Mouse (Mus musculus): ENCODE results near the gene Rad51b. TPM values are rescaled to one million over a fixed set of nuclear protein-coding genes. Genes with fewer than 3 reads are reported as not detected.
A peak's percentile ranks its signal among the peaks of the same experiment; 100 is the strongest.

Gene Rad51b
- polyA plus RNA-seq, 1 experiment from 2014 or later: 7.8 TPM

DNA sequence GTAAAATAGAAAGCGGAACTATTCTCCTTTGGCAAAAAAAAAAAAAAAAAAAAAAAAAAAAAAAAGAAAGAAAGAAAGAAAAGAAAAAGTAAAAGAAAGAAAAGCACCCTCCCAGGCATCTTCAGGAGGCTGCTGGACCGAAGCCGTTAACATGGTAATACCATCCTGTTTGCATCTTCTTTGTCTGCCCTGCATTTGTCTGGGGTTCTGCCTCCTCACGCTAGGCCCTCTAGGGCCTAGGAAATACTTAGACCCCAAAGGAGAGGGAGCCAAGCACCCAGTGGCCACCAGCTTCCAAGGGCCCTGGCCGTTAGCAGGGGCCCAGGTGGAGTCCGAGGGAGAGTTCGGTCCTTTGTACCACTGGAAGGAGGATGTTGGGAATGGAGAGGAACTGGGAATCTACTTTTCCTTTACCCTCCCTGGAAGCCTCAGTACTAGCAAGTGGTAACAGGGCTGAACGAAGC is 510.9 kb downstream of the Rad51b start:
- no peaks in the 10 kb centered on the region for H3K27me3 ChIP-seq (ENCODE audit: control insufficient read depth, insufficient read depth, low read length)
- no peak for ATAC-seq (ENCODE audit: insufficient read depth, low FRiP score)
- H3K4me3 ChIP-seq (replicated peaks; ENCODE audit: low read length): no peak overlapping the region
- WGBS: 93% methylated on average over 8 of the region's 8 CpGs
- no peak overlapping the region for H3K27ac ChIP-seq (ENCODE audit: low read length)
- H3K4me2 ChIP-seq (ENCODE audit: low read depth, low read length): no peak overlapping the region
- no peak overlapping the region for H3K9ac ChIP-seq (ENCODE audit: low read length)
- no peaks in the 10 kb centered on the region for H3K36me3 ChIP-seq (ENCODE audit: control insufficient read depth, insufficient read depth, low read length)
- H3K4me1 ChIP-seq (ENCODE audit: control insufficient read depth, insufficient read depth, low read length): peaks cover 32% of the 10 kb centered on the region
- no peaks in the 10 kb centered on the region for H3K9me3 ChIP-seq (replicated peaks; ENCODE audit: control insufficient read depth, low read length)

DNA sequence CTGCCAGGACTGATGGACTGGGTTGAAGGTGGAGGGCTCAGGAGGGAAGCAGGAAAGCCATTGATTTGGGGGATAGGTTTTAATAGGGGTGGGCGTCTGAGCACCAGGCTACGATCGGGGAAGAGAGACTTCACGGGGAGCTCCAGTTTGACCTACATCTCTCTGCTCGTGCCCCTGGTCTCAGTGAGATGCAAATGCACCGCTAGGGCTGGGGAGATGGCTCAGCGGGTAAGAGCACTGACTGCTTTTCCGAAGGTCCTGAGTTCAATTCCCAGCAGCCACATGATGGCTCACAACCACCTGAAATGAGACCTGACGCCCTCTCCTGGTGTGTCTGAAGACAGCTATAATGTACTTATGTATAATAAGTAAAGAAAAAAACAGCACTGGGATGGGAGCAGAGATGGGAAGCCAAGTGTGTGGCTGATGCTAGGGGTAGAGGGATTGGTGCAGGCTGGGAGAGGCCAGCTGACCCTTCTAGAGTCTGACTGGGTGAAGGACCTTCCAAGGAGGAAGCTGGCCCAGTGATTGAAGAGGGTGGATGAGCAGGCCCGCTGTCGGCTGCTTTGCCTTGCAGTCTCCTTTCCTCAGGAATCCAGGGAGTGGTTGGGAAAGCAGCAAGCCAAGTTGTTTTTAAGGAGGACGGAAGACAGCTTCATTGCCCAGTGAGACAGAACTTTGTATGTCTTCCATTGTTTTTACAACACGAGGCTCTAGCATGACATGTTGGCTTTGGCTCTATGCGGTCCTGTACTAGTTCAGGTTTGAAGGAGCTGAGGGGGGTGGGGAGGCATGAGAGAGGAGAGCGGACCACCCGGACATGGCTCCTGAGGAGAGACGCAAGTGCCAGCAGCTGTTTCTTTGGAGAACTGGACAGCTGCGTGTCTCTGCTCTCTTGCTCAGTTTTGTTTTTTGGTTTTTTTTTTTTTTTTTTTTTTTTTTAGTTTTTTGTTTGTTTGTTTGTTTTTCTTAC is 511.6 kb downstream of the Rad51b start:
- Histone ChIP-seq H3K27me3 (ENCODE audit: control insufficient read depth, insufficient read depth, low read length) (no peaks in the 10 kb centered on the region), H3K4me2 (ENCODE audit: low read depth, low read length) (no peak overlapping the region), H3K9ac (ENCODE audit: low read length) (no peak overlapping the region), H3K36me3 (ENCODE audit: control insufficient read depth, insufficient read depth, low read length) (no peaks in the 10 kb centered on the region), H3K4me1 (ENCODE audit: control insufficient read depth, insufficient read depth, low read length) (peaks cover 32% of the 10 kb centered on the region), H3K9me3 (replicated peaks; ENCODE audit: control insufficient read depth, low read length) (no peaks in the 10 kb centered on the region), H3K4me3 (replicated peaks; ENCODE audit: low read length) (no peak overlapping the region), H3K27ac (ENCODE audit: low read length) (peak overlapping the region; percentile 46)
- WGBS: 81% methylated on average over 18 of the region's 18 CpGs
- ATAC-seq (ENCODE audit: insufficient read depth, low FRiP score): no peak

DNA sequence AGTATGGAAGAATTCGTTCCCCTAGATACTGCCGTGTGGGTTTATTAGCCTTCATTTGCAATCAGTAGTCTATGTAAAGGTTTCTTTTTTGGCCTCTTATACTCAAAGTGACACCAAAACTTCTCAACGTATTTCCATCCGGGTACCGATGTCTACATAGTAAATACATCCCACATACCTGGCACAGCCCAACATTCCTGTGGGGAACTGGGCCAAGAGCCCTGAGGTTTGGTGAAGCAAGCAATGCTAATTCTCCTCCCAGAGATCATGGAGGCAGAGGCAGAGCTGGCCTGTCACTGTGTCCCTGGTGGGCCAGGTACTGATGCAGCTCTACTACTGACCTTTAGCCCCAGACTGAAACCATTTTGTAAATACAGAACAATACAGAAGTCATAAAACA is 512.4 kb downstream of the Rad51b start:
- Histone ChIP-seq H3K9ac (ENCODE audit: low read length) (no peak overlapping the region), H3K27ac (ENCODE audit: low read length) (0 out of 2 replicates have a peak overlapping the region, but pooled peaks have one; percentile 46), H3K4me3 (replicated peaks; ENCODE audit: low read length) (no peak overlapping the region), H3K27me3 (ENCODE audit: control insufficient read depth, insufficient read depth, low read length) (no peaks in the 10 kb centered on the region), H3K9me3 (replicated peaks; ENCODE audit: control insufficient read depth, low read length) (no peaks in the 10 kb centered on the region), H3K4me2 (ENCODE audit: low read depth, low read length) (no peak overlapping the region), H3K4me1 (ENCODE audit: control insufficient read depth, insufficient read depth, low read length) (peaks cover 26% of the 10 kb centered on the region), H3K36me3 (ENCODE audit: control insufficient read depth, insufficient read depth, low read length) (no peaks in the 10 kb centered on the region)
- WGBS: 90% methylated on average over 5 of the region's 5 CpGs
- no peak for ATAC-seq (ENCODE audit: insufficient read depth, low FRiP score)

DNA sequence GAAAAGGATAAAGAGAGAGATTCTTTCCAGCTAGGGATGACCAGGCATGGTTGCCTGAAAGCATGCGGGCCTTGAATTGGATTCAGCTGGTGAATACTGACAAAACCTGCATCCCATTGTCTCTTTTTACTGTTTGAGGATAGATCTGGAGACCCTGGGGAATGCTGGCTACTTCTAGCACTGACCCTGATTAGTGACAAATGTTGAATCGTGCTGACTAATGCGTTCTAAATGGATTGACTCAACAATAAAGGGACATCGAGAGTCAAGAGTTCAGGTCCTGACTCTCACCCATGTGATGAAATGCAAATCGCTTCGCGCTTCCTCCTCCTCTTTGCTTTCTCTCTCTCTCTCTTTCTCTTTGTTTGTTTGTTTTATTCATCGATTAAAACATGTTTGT is 515.3 kb downstream of the Rad51b start:
- WGBS: 82% methylated on average over 8 of the region's 8 CpGs
- H3K4me2 ChIP-seq (ENCODE audit: low read depth, low read length): no peak overlapping the region
- no peak for ATAC-seq (ENCODE audit: insufficient read depth, low FRiP score)
- H3K27ac ChIP-seq (ENCODE audit: low read length): no peak overlapping the region
- H3K36me3 ChIP-seq (ENCODE audit: control insufficient read depth, insufficient read depth, low read length): no peaks in the 10 kb centered on the region
- H3K27me3 ChIP-seq (ENCODE audit: control insufficient read depth, insufficient read depth, low read length): no peaks in the 10 kb centered on the region
- H3K4me1 ChIP-seq (ENCODE audit: control insufficient read depth, insufficient read depth, low read length): peaks cover 12% of the 10 kb centered on the region
- no peak overlapping the region for H3K9ac ChIP-seq (ENCODE audit: low read length)
- H3K4me3 ChIP-seq (replicated peaks; ENCODE audit: low read length): no peak overlapping the region
- H3K9me3 ChIP-seq (replicated peaks; ENCODE audit: control insufficient read depth, low read length): no peaks in the 10 kb centered on the region

DNA sequence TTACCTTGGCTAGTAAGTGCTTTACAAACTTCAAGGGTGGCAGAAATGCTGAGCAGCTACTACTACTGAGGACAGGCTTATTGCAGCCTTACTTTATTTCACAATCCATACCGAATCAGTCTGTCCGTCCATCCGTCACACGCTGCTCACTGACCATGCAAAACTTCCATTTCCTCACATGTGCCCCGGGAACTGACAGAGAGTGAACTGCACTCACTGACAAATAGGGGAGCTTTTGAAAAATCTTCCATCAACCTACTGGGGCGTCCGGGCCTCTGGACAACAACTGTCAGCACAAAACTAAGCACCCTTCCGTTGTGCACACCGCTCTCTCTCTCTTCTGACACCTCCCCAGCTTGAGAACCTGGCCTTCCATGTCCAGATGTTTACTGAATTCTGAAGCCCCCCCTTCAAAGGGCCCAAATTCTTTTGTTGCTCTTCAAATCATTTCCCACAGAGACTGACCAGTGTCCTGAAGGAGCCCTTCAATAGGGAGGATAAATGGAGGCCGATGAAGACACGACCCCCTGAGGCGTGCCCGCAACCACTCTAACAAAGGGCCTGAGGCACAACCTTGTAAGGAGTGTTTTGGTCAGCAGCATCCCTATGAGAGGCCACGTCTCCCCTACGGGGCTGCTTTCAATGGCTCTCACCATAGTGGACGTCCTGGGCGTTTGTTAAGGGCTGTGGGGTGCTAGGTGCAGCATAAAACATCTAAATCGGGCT is 515.9 kb downstream of the Rad51b start:
- Histone ChIP-seq H3K4me2 (ENCODE audit: low read depth, low read length) (no peak overlapping the region), H3K27me3 (ENCODE audit: control insufficient read depth, insufficient read depth, low read length) (no peaks in the 10 kb centered on the region), H3K27ac (ENCODE audit: low read length) (no peak overlapping the region), H3K9ac (ENCODE audit: low read length) (no peak overlapping the region), H3K4me1 (ENCODE audit: control insufficient read depth, insufficient read depth, low read length) (peaks cover 12% of the 10 kb centered on the region), H3K9me3 (replicated peaks; ENCODE audit: control insufficient read depth, low read length) (no peaks in the 10 kb centered on the region), H3K4me3 (replicated peaks; ENCODE audit: low read length) (no peak overlapping the region), H3K36me3 (ENCODE audit: control insufficient read depth, insufficient read depth, low read length) (no peaks in the 10 kb centered on the region)
- no peak for ATAC-seq (ENCODE audit: insufficient read depth, low FRiP score)
- 79% methylated on average over 18 of the region's 18 CpGs for whole genome bisulfite sequencing

DNA sequence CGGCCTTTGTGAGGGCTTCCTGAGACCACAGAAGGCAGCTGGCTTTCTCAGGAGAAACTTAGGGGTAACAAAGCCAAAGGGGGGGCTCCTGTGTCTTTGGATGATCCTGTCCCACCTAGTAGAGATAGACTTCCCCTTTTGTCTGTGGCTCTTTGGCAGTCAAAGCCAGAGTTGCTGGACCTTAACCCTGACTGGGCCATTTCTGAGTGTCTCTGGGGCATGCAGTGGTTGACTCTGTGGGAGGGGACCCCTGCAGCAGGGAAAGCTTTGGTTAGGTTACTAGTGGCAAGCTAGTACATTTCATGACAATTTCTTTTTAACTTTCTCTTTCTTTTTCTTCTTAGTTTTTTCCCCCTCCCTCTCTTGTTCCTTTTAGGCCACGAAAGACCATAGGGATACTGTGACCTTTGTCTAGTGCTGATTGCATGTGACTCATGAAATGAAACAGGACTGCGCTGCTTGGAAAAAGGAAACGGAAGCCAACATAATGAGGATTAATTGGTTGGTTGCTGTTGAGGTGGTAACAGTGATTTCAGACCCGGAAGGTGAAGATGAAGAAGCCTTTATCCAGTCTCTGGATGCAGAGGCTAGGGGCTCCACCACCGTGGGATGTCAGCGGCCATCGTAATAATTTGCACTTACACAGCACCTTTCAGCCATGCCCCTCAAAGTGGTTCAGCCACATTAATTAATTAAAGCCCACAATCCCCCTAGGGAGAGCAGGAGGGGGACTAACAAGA is 516.7 kb downstream of the Rad51b start:
- Histone ChIP-seq H3K27me3 (ENCODE audit: control insufficient read depth, insufficient read depth, low read length) (no peaks in the 10 kb centered on the region), H3K4me3 (replicated peaks; ENCODE audit: low read length) (no peak overlapping the region), H3K9me3 (replicated peaks; ENCODE audit: control insufficient read depth, low read length) (no peaks in the 10 kb centered on the region), H3K4me1 (ENCODE audit: control insufficient read depth, insufficient read depth, low read length) (peaks cover 11% of the 10 kb centered on the region), H3K27ac (ENCODE audit: low read length) (no peak overlapping the region), H3K36me3 (ENCODE audit: control insufficient read depth, insufficient read depth, low read length) (no peaks in the 10 kb centered on the region), H3K4me2 (ENCODE audit: low read depth, low read length) (no peak overlapping the region), H3K9ac (ENCODE audit: low read length) (no peak overlapping the region)
- WGBS: 75% methylated on average over 8 of the region's 8 CpGs
- ATAC-seq (ENCODE audit: insufficient read depth, low FRiP score): no peak

DNA sequence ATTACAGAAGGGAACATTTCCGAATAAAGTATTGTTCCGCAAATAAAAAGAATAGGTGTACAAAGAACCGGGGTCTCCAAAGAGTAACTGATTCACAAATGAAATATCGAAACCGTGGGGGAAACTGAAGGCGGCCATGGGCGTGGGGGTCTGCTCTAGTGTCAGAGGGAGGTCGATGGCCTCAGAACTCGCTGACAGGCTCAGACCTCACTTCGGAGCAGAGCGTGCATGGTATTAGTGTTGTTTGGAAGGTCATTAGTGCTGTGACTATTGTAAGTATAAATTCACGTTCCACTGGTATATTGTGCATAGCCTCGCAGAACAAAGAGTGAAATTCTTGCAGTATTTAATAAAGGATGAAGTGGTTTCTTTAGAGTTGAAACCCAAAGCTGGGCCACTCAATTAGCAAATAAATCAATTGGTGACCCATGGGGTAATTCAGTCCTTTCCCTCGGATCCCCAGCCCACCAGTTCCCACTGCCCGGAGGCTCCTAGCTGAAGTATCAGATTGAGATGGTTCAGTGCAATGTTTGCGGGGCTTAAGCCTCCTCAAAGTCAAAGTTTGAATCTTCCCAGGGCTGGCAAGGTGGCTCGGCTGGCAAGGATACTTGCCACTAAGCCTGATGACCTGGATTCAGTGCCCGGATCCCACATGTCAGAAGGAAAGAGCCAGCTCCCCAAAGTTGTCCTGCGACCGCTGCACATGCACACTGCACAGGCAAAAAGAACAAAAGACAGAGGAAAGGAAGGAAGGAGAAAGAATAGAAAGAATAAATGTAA is 517.4 kb downstream of the Rad51b start:
- H3K4me3 ChIP-seq (replicated peaks; ENCODE audit: low read length): no peak overlapping the region
- no peaks in the 10 kb centered on the region for H3K9me3 ChIP-seq (replicated peaks; ENCODE audit: control insufficient read depth, low read length)
- no peak overlapping the region for H3K4me2 ChIP-seq (ENCODE audit: low read depth, low read length)
- peaks cover 7% of the 10 kb centered on the region for H3K4me1 ChIP-seq (ENCODE audit: control insufficient read depth, insufficient read depth, low read length)
- no peaks in the 10 kb centered on the region for H3K36me3 ChIP-seq (ENCODE audit: control insufficient read depth, insufficient read depth, low read length)
- 75% methylated on average over 20 of the region's 20 CpGs for WGBS
- no peaks in the 10 kb centered on the region for H3K27me3 ChIP-seq (ENCODE audit: control insufficient read depth, insufficient read depth, low read length)
- H3K27ac ChIP-seq (ENCODE audit: low read length): no peak overlapping the region
- H3K9ac ChIP-seq (ENCODE audit: low read length): no peak overlapping the region
- no peak for ATAC-seq (ENCODE audit: insufficient read depth, low FRiP score)

DNA sequence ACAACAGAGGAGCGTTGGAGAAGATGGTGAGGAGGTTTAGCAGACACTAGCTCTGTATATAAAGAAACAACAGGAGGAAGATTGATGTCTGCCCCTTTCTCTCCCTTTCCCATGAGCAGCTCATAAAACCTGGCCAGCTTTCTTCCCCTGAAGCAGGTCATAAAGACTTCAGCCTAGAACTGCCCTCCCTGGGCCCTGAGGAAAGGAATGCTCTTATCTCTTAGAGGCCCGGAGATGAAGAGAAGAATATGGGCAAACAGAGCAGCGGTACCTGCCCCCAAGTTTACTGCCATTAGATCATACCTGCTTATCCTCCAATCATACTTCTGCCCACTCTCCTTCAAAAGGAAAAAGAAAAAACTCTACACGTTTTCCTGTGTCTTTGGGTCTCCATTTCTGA is 519.2 kb downstream of the Rad51b start:
- Histone ChIP-seq H3K27me3 (ENCODE audit: control insufficient read depth, insufficient read depth, low read length) (no peaks in the 10 kb centered on the region), H3K4me1 (ENCODE audit: control insufficient read depth, insufficient read depth, low read length) (peaks cover under 1% of the 10 kb centered on the region; the same call in 1 of the 2 replicates), H3K9me3 (replicated peaks; ENCODE audit: control insufficient read depth, low read length) (no peaks in the 10 kb centered on the region), H3K4me2 (ENCODE audit: low read depth, low read length) (no peak overlapping the region), H3K4me3 (replicated peaks; ENCODE audit: low read length) (no peak overlapping the region), H3K36me3 (ENCODE audit: control insufficient read depth, insufficient read depth, low read length) (no peaks in the 10 kb centered on the region), H3K9ac (ENCODE audit: low read length) (no peak overlapping the region), H3K27ac (ENCODE audit: low read length) (no peak overlapping the region)
- 40% methylated on average over 4 of the region's 4 CpGs for WGBS
- no peak for ATAC-seq (ENCODE audit: insufficient read depth, low FRiP score)
